Mouse (Mus musculus) spleen, postnatal 36 days (tissue): Measurements from ENCODE around the gene Kcnip3.

Source experiments
- DNase-seq, 2 experiments: peaks; one replicate each; pipeline ENCODE4 v3.0.0; 2022; ENCODE audit warnings: low spot score in 2 of 2, mixed read lengths in 1 of 2

Kcnip3 gene

GRCm38 (mm10) chr2:127517081-127517480 is 4.8 kb downstream of the Kcnip3 start:
- no peak for DNase-seq

- DNase-seq, result no peak
Observed at GRCm38 (mm10) chr2:127514380-127515124, 7.3 kb downstream of the Kcnip3 start.

GRCm38 (mm10) chr2:127513244-127513643 is 8.7 kb downstream of the Kcnip3 start:
- no peak for DNase-seq

- DNase-seq, result no peak
Observed at GRCm38 (mm10) chr2:127511426-127511825, 10.5 kb downstream of the Kcnip3 start.

- DNase-seq, result no peak
Observed at GRCm38 (mm10) chr2:127507967-127508660, 13.8 kb downstream of the Kcnip3 start.

- peak; percentile 31 to 46 for DNase-seq
Observed at GRCm38 (mm10) chr2:127507077-127507774, 14.7 kb downstream of the Kcnip3 start.

- DNase-seq, result peak in 1 of 2 experiments; percentile 12
Observed at GRCm38 (mm10) chr2:127506131-127506632, 15.7 kb downstream of the Kcnip3 start.

- DNase-seq, result peak; percentile 10 to 11
Observed at GRCm38 (mm10) chr2:127505196-127505595, 16.7 kb downstream of the Kcnip3 start.

- DNase-seq, result no peak
Observed at GRCm38 (mm10) chr2:127503751-127504549, 17.9 kb downstream of the Kcnip3 start.

GRCm38 (mm10) chr2:127501061-127501460 is 20.8 kb downstream of the Kcnip3 start:
- DNase-seq, result peak; percentile 17 to 22

- no peak for DNase-seq
Observed at GRCm38 (mm10) chr2:127498750-127499149, 23.1 kb downstream of the Kcnip3 start.

GRCm38 (mm10) chr2:127496321-127496720 is 25.6 kb downstream of the Kcnip3 start:
- no peak for DNase-seq

GRCm38 (mm10) chr2:127484476-127485170 is 37.3 kb downstream of the Kcnip3 start:
- DNase-seq, result peak; percentile 14 to 19

- DNase-seq, result no peak
Observed at GRCm38 (mm10) chr2:127483001-127483400, 38.9 kb downstream of the Kcnip3 start.

GRCm38 (mm10) chr2:127482533-127482911 is 39.4 kb downstream of the Kcnip3 start:
- DNase-seq, result peak in 1 of 2 experiments; percentile 5

GRCm38 (mm10) chr2:127481841-127482532 is 39.9 kb downstream of the Kcnip3 start:
- no peak for DNase-seq

GRCm38 (mm10) chr2:127479763-127480162 is 42.1 kb downstream of the Kcnip3 start:
- DNase-seq, result no peak

- no peak for DNase-seq
Observed at GRCm38 (mm10) chr2:127479210-127479609, 42.7 kb downstream of the Kcnip3 start.

GRCm38 (mm10) chr2:127472279-127472678 is 49.6 kb downstream of the Kcnip3 start:
- DNase-seq, result no peak

GRCm38 (mm10) chr2:127471281-127471680 is 50.6 kb downstream of the Kcnip3 start:
- no peak for DNase-seq
